Mouse (Mus musculus) cerebellum, postnatal 4 days (tissue): ENCODE data around the gene Ntn1.

Experiments used
- DNase-seq, 2 experiments: peaks; one replicate each; pipeline ENCODE4 v3.0.0; 2022; ENCODE audit warnings: low spot score in 2 of 2, mixed read lengths in 1 of 2

Ntn1 gene

DNA sequence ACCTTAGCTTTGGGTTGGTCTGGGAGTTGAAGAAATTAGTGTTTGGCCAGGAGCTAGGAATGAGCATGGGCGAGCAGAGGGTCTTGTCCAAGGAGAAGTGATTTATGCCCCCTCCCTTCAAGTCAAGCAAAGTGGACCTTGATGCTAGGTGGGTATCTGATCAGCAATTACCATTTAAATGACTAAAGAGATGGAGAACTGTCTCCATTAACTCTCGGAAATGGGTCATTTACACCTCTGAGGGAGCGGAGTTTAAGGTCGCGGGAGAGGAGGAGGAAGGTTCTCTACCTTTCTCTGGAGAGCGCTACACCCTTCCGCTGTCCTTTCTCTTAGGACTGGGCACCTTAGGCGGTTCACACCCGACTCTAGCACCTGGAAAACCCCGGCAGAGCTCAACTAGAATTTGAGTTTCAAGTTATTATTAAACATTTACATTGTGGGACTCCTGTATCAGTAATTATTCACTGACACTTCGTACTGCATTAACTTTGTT is at the start of gene Ntn1:
Gene Ntn1 (minus strand): TSS at position 97 of the 493 bp plus-strand sequence.
- no peak for DNase-seq

DNA sequence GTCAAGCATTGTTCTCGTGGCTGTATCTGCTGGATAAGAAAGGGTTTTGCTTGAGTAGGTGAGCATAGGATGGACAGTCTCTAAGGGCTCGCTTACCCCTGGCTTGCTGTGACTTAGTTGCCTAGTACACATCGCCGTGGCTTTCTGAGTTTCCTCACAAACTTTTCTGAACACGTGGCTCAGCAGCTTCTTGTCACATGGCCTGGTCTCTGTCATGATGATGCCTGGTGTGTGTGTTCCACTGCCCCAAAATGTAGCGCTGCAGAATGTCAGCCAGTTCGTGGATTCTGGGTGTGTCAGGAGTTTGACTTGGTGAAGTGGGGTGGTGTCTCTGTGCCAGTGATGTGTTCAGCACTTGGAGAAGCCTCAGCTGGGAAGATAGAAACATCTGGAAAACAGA is 47.7 kb upstream of the Ntn1 start:
- no peak for DNase-seq

GRCm38 (mm10) chr11:68447242-68447641 is 46.6 kb upstream of the Ntn1 start:
- DNase-seq, result no peak

DNA sequence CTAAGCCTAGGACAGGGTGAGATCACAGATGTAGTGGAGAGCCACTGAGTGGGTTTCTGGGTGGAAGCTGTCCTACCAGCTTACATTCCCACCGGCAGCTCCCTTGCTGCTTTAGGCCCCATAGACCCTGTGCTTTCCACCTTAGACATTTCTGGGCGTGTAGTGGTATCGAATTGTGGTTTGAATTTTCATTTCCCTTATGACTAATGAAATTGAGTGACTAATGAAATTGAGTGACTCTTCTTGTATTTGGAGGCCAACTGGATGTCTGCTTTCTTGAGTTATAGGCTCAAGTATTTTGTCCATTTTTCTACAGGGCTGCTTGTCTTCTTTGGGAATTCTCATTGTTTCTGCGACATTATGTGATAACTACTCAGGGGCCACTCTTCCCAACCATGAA is 45.9 kb upstream of the Ntn1 start:
- DNase-seq, result no peak

DNA sequence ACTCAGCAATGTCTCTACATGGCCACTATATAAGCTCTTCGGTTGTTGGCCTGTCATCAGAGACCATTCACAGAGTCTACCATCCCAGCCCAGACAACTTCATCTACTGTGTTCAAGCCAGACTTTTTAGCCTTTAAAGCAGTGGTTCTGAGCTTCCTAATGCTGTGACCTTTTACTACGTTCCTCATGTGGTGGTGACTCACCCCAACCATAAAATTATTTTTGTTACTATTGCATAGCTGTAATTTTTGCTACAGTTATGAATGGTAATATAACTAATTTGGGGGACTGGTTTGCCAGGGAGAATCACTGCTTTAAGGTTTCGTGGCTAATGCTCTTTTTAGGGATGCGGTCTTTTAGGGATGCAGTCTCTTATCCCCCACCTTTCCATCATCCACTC is 45.3 kb upstream of the Ntn1 start:
- no peak for DNase-seq

GRCm38 (mm10) chr11:68442983-68443638 is 42.5 kb upstream of the Ntn1 start:
- DNase-seq, result no peak

DNA sequence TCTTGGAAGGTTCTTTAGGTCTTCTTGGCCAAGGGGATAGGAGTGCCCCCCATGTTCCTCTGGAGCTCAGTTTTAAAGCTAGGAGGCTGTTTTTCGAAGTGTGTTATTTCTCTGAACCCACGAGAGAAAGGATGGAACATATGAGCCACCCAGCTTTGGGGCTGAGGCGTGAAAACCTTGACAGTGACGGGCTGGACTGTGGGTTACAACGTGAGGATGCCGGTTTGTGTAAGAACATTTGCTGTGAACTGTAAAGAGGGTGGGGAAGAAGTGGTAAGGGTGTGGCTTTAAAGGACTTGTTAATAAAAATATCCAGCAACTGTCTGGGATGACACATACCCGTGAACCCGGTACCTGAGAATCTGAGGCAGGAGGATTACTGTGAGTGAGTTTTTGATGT is 41.7 kb upstream of the Ntn1 start:
- DNase-seq, result no peak

- DNase-seq, result no peak
Measured at GRCm38 (mm10) chr11:68440965-68441364, 40.3 kb upstream of the Ntn1 start.

GRCm38 (mm10) chr11:68440100-68440499 is 39.5 kb upstream of the Ntn1 start:
- no peak for DNase-seq

DNA sequence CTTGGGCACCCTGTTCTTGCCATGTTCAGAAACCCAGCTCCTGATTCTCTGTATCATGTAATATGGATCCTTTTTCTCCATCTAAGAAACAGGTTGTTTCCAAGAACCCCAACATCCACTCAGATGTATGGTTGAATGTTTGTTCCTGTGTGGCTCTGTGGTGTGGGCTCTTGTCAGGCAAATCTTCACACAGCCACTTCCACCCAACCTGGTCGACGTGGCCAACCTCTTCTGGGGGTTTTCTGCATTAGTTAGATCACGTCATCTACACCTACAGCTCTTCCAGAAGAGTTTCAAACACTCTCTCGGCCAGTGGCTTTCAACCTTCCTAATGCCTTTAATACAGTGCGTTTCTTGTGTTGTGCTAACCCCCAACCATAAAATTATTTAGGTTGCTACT is 35.8 kb upstream of the Ntn1 start:
- DNase-seq, result no peak

GRCm38 (mm10) chr11:68435601-68436000 is 35.0 kb upstream of the Ntn1 start:
- DNase-seq, result no peak

GRCm38 (mm10) chr11:68434697-68435096 is 34.1 kb upstream of the Ntn1 start:
- no peak for DNase-seq

DNA sequence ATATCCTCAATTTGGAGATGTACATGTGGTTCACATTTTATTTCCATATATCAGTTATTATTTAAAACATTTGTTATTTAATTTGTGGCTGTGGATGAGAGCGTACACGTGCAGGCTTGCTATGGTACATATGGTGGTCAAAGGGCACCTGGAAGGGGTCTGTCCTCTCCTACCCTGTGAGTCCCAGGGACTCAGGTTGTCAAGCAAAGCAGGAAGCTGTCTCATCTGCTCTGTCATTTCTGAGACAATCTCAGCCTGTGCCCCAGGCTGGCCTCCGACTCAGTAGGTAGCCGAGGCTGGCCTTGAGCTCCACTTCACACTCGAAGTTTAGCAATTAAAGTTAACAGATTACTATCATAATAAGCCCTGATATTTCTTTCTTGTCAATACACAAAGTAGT is 32.9 kb upstream of the Ntn1 start:
- no peak for DNase-seq

DNA sequence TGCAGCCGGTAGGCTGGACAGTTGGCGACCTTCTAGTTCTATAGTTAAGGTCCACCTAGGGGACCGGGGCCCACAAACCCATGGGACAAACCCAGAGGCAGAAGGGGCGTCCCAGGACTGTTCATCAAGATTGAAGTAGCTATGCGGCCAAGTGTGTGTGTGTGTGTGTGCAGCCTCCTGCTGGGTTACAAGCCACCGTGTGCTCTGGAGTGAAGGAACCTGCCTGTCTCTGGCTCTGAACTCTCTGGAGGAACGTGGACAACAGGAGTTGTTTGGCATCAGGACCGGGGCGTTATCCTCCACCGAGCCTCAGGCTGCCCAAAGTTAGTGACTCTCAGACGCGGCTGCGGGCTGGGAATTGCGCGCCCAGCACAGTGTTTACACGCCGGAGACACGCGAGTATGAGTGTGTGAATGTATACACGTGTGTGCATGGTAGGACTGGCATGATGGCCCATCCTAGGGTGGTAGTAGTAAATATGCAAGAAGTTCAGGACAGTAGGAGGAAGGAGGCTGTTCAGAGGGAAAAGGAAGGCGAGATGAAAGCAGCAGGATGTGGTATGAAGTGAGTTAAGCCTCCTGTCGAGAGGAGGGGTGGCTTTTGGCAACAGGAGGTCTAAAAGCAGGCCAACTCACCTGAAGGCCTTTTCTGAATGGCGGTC is 31.9 kb upstream of the Ntn1 start:
- no peak for DNase-seq

DNA sequence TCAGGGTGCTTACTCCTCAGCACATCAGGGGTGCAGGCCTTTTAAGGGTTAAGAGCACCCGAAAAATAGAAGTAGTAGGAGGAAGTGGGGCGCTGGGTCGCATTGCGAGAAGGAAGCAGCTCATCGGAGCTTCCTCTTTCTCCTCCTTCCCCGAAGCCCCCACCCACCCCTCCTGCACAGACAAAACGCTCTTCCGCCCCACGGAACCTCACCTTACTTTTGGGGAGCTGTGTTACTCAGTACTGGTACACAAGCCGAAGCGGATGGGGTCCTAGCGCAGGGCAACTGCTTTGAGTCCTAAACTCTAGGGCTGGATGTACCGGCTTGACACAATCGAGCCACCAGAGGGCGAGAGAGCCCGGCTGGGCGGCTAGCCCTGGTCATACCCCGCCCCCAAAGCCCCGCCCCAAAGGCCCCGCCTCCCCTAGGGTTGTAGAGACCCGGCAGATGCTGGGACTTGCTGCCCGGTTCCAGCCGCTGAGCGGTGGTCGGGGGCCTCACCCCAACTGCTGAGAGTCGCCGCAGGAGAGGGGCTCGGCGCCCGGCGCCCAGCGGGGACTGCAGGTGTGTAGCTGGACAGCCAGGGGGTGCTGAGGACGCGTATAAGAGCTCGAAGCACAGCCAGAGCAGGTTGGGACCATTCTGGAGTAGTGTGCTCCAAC is 31.2 kb upstream of the Ntn1 start, which contains the start of gene Pik3r5:
Gene Pik3r5 (plus strand): TSS at position 423 of the 662 bp plus-strand sequence.
- DNase-seq, result peak; percentile 49 to 76

GRCm38 (mm10) chr11:68430662-68431061 is 30.0 kb upstream of the Ntn1 start:
- no peak for DNase-seq

- no peak for DNase-seq
Measured at GRCm38 (mm10) chr11:68427083-68427570, 26.5 kb upstream of the Ntn1 start.

GRCm38 (mm10) chr11:68425492-68426315 is 25.1 kb upstream of the Ntn1 start:
- DNase-seq, result no peak

DNA sequence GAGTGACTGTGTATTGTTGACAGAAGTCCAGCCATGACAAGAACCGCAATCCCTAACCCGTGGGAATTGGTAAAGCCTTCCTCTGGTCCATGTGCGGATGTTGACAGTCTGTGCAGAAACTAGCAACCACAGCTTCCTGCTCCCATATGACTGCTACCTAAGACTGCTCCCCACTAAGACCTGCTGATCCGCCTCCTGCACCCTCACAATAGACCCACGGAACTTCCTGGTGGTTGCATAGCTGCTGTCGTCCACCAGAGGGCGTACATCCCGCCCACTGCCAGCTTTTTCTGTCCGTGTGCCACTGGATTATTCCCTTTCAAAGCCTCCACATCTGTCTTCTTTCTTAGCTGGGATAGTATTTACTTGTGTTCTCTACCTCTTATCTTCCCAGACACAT is 17.2 kb upstream of the Ntn1 start:
- peak in 1 of 2 experiments; percentile 33 for DNase-seq

DNA sequence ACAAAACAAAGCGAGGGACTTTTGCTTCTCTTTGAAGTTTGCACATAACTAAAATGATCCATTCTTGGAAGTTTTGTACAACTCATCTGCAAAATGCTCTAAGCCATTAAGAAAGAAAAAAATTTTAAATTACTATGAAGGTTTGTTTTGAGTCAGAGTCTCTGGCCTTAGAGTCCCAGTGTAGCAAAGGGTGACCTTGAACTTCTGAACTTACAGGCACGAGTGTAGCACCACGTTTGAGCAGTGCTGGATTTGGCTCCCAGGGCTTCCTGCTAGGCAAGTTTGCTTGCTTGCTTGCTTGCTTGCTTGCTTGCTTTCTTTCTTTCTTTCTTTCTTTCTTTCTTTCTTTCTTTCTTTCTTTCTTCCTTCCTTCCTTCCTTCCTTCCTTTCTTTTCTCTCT is 16.4 kb upstream of the Ntn1 start:
- DNase-seq, result no peak

- DNase-seq, result peak; percentile 47 to 80
Measured at GRCm38 (mm10) chr11:68408127-68408526, 7.5 kb upstream of the Ntn1 start.
